Mouse (Mus musculus) embryonic facial prominence, embryonic 10.5 days (tissue): ENCODE data around the gene Rhbg. TPM values are rescaled to one million over a fixed set of nuclear protein-coding genes. Genes with fewer than 3 reads are reported as not detected.

Experiments used
- DNase-seq: peaks from one replicate; pipeline ENCODE4 v3.0.0-alpha.2; 2017; ENCODE audit warnings: low spot score
- H3K27ac ChIP-seq: fragments of 300-500 bp; sonication (generic); replicated peaks from 2 replicates; pipeline ENCODE4 v1.5.1; 2016; ENCODE audit warnings: mild to moderate bottlenecking
- H3K27me3 ChIP-seq: fragments of 300-500 bp; sonication (generic); replicated peaks from 2 replicates; pipeline ENCODE4 v1.6.1; 2016; ENCODE audit warnings: low read depth, mild to moderate bottlenecking; ENCODE audit not compliant: poor library complexity, severe bottlenecking
- H3K36me3 ChIP-seq: fragments of 300-500 bp; sonication (generic); replicated peaks from 2 replicates; pipeline ENCODE4 v1.6.1; 2016; ENCODE audit warnings: mild to moderate bottlenecking, moderate library complexity
- H3K4me1 ChIP-seq: fragments of 300-500 bp; sonication (generic); 2 replicates; pipeline ENCODE4 v1.6.1; 2016
- H3K4me3 ChIP-seq: fragments of 300-500 bp; sonication (generic); 2 replicates; pipeline ENCODE4 v1.5.1; 2016; ENCODE audit warnings: mild to moderate bottlenecking, moderate library complexity
- H3K9me3 ChIP-seq: fragments of 300-500 bp; sonication (generic); 2 replicates; pipeline ENCODE4 v1.6.1; 2016; ENCODE audit warnings: mild to moderate bottlenecking
- WGBS: fragments of 180-500 bp; shearing (Covaris S2); methylation state at CpG from one replicate; pipeline ENCODE4 v1.1.7; 2016; 5-methylcytosine and 5-hydroxymethylcytosine counted together
- polyA plus RNA-seq: library from polyadenylated mRNA; unstranded; fragments of >200 nt; fragmentation: Nextera tagmentation; extraction: Ambion mirVana; gene quantifications from 2 replicates; pipeline ENCODE4 v1.2.1, GENCODE M21; 2016

The Rhbg gene
- polyA plus RNA-seq, 1 experiment from 2014 or later, result 0.17 TPM

DNA sequence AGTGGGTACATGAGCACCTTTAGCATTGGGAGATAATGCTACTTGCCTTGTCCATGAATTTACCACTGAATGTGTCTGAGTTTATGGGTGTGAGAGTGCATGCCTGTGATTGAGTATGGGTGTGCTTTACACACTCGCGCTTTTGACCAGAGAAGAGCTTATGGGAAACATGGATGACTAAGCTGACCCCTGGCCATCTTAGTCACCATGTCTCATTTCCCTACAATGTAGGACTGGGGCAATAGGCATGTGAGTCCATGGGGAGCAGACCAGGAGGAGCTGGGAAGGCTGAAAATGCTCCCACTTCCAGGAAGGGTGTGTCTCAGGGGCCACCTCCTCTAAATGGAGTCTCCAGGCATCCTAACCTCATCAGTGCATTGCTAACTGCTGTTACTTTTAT, 44.4 kb downstream of the Rhbg start:
- WGBS, result 22% methylated on average over 2 of the region's 2 CpGs
- Histone ChIP-seq H3K4me3 (peak overlapping the region; percentile 44; the same call in 1 of the 2 replicates), H3K36me3 (no peaks in the 10 kb centered on the region), H3K4me1 (peaks cover 43% of the 10 kb centered on the region), H3K9me3 (no peaks in the 10 kb centered on the region), H3K27ac (no peak overlapping the region), H3K27me3 (peaks cover 100% of the 10 kb centered on the region)
- no peak for DNase-seq

- H3K9me3 ChIP-seq, result no peaks in the 10 kb centered on the region
- no peaks in the 10 kb centered on the region for H3K36me3 ChIP-seq
- H3K27me3 ChIP-seq, result peaks cover 100% of the 10 kb centered on the region
- H3K4me1 ChIP-seq, result peaks cover 37% of the 10 kb centered on the region
- no peak overlapping the region for H3K27ac ChIP-seq
- 3% methylated on average over 6 of the region's 6 CpGs for WGBS
- DNase-seq, result no peak
- H3K4me3 ChIP-seq, result peak overlapping the region; percentile 44; the same call in 1 of the 2 replicates
These were observed 45.2 kb downstream of the Rhbg start for GRCm38 (mm10) chr3:88209306-88209705.

DNA sequence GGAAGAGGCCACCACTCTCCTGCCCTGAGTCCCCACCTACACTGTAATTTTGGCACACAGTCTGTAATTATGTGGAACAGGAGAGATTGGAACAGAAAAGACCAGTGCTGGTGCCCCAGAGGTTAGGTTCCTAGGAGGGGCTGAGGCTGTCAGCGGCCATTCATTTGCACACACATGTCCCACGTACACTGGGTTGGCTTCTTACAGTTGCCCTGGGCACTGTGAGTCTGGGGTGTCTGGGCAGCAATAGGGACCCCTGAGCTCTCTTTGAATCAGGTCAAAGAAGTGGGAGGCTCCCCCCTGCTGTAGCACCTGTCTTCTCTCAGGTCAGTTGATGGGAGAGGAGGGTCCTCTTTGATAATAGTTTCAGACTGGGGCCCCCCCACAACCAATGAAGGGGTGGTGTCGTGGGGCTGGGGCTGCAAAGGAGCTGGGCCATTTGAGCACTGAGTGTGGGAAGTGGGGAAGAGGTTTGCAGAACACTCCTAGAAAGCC, 46.2 kb downstream of the Rhbg start:
- DNase-seq, result no peak
- no peaks in the 10 kb centered on the region for H3K36me3 ChIP-seq
- 4% methylated on average over 3 of the region's 3 CpGs for WGBS
- peaks cover 34% of the 10 kb centered on the region for H3K4me1 ChIP-seq
- H3K27ac ChIP-seq, result no peak overlapping the region
- H3K27me3 ChIP-seq, result peaks cover 100% of the 10 kb centered on the region
- no peaks in the 10 kb centered on the region for H3K9me3 ChIP-seq
- peak overlapping the region; percentile 44 for H3K4me3 ChIP-seq

GRCm38 (mm10) chr3:88207451-88208100, 46.9 kb downstream of the Rhbg start:
- Histone ChIP-seq H3K27ac (peak overlapping the region; percentile 58; the same call in 1 of the 2 replicates), H3K4me1 (peaks cover 34% of the 10 kb centered on the region), H3K4me3 (peak overlapping the region; percentile 44), H3K9me3 (no peaks in the 10 kb centered on the region), H3K36me3 (no peaks in the 10 kb centered on the region), H3K27me3 (peaks cover 100% of the 10 kb centered on the region)
- no peak for DNase-seq
- 2% methylated on average over 15 of the region's 15 CpGs for WGBS

DNA sequence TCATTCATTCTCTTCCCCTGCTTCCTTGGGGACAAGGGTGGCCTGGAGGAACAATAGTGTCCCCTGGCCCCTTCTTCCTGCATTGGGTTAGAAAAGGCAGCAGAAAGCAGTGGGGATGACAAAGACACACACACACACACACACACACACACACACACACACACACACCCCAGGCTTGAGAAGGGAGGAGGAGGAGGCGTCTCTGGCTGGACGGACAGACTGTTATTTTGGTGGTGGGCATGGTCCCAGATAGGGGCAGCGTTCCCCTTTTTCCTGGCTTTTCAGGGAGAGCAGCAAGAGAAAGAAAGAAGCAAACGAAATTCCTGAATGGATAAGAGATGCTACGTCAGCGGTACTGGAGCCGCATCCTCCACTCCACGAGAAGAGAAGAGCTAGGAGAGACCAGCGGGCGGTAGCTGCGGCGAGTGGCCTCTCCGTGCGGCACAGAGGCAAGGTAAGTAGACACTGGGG, 47.6 kb downstream of the Rhbg start:
- Histone ChIP-seq H3K27ac (peak overlapping the region; percentile 58; the same call in 1 of the 2 replicates), H3K9me3 (no peaks in the 10 kb centered on the region), H3K27me3 (peaks cover 100% of the 10 kb centered on the region), H3K4me3 (peak overlapping the region; percentile 44), H3K4me1 (peaks cover 34% of the 10 kb centered on the region), H3K36me3 (no peaks in the 10 kb centered on the region)
- WGBS, result under 1% methylated on average over 14 of the region's 14 CpGs
- no peak for DNase-seq

DNA sequence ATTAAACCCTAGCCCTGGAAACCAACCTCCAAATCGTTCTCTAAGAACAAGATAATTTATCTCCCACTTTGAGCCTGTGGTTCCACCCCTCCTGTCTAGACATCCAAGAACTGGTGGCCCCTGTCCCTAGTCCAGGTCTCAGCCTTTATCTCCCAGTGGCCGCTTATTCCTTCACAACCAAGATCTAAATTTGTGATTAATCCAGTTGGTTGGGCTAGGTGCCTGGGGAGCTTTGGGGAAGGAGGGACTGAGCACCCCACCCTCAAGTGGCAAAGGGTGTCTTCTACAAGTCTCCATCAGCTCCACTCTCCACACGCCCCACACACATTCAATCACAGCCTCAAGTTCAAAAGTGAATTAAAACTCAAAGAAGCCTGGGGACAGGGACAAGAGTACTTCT, 48.0 kb downstream of the Rhbg start:
- WGBS, result 6% methylated on average over 3 of the region's 3 CpGs
- Histone ChIP-seq H3K4me1 (peaks cover 34% of the 10 kb centered on the region), H3K27me3 (peaks cover 100% of the 10 kb centered on the region), H3K36me3 (no peaks in the 10 kb centered on the region), H3K9me3 (no peaks in the 10 kb centered on the region), H3K4me3 (peak overlapping the region; percentile 44; the same call in 1 of the 2 replicates), H3K27ac (peak overlapping the region; percentile 58; the same call in 1 of the 2 replicates)
- DNase-seq, result no peak

DNA sequence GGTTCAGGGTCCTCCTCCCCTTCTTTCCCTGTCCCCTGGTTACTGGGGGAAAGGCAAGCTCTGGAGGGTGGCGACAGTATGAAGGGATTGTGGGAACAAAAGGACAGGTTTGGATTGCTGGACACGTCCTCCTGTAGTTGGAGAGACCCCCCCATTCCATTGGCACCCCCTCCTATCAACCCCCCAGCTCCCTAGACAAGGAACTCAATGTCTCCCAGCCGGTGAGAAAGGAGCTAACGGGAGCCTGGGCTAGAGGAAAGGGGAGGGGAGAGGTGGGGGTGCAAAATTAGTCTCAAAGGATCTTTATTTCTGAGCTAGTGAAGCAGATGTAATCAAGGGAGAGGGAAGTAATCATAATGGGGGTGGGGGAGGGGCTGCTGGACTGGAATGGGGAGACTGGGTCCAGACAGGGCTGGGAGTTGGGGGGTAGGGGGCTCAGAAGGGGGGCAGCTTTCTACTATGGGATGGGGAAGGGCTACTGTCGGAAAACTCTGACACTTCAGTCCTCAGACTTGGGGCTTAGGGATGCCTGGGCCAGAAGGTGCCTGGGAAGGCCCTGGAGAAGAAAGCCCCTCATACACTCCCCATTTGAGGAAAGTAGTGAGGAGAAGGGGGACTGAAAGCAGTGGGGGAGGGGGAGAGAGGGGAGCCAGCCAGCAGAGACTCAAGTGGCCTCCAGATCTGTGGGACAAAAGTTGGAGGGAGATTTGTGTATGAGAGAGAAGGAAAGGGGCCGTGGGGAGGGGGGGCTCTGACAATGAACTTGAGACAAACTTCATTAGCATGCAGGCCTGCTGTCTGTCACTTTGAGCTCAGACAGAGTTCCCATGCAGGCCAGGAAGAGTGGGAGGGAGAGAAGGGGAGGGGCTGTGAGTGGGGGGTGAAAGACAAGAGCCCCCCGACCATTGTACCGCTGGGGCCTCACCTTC, 48.7 kb downstream of the Rhbg start:
- no peak for DNase-seq
- no peaks in the 10 kb centered on the region for H3K36me3 ChIP-seq
- H3K9me3 ChIP-seq, result no peaks in the 10 kb centered on the region
- H3K4me3 ChIP-seq, result 0 out of 2 replicates have a peak overlapping the region, but pooled peaks have one; percentile 1
- peak overlapping the region; percentile 40; the same call in 1 of the 2 replicates for H3K27ac ChIP-seq
- 2% methylated on average over 8 of the region's 8 CpGs for WGBS
- H3K27me3 ChIP-seq, result peaks cover 100% of the 10 kb centered on the region
- H3K4me1 ChIP-seq, result peaks cover 37% of the 10 kb centered on the region

DNA sequence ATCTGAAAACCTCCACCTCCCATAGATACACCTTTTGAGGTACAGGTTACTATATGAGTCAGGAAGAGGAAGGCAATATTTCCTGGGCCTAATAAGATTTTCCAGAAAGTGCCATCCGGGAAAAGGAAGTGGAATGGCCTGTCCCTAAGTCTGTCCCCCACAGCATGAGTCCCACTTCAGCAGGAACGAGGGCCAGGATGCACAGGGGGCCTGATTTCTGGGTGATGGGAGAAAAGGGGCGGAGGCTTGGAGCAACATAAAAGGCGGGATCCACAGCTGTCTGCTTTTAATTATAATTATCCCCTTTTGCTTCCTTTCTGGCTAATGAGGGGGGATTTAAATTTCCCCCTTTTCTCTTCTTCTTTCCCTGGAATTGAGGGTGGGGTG, 49.3 kb downstream of the Rhbg start:
- H3K9me3 ChIP-seq, result no peaks in the 10 kb centered on the region
- DNase-seq, result no peak
- H3K27ac ChIP-seq, result 0 out of 2 replicates have a peak overlapping the region, but pooled peaks have one; percentile 40
- H3K36me3 ChIP-seq, result no peaks in the 10 kb centered on the region
- H3K4me3 ChIP-seq, result 0 out of 2 replicates have a peak overlapping the region, but pooled peaks have one; percentile 1
- WGBS, result 3% methylated on average over 4 of the region's 4 CpGs
- peaks cover 100% of the 10 kb centered on the region for H3K27me3 ChIP-seq
- peaks cover 43% of the 10 kb centered on the region for H3K4me1 ChIP-seq

GRCm38 (mm10) chr3:88204751-88205150, 49.8 kb downstream of the Rhbg start:
- no peak overlapping the region for H3K4me3 ChIP-seq
- peaks cover 100% of the 10 kb centered on the region for H3K27me3 ChIP-seq
- no peaks in the 10 kb centered on the region for H3K36me3 ChIP-seq
- peaks cover 43% of the 10 kb centered on the region for H3K4me1 ChIP-seq
- DNase-seq, result no peak
- H3K9me3 ChIP-seq, result no peaks in the 10 kb centered on the region
- no peak overlapping the region for H3K27ac ChIP-seq
- 12% methylated on average over 1 of the region's 1 CpGs for WGBS

DNA sequence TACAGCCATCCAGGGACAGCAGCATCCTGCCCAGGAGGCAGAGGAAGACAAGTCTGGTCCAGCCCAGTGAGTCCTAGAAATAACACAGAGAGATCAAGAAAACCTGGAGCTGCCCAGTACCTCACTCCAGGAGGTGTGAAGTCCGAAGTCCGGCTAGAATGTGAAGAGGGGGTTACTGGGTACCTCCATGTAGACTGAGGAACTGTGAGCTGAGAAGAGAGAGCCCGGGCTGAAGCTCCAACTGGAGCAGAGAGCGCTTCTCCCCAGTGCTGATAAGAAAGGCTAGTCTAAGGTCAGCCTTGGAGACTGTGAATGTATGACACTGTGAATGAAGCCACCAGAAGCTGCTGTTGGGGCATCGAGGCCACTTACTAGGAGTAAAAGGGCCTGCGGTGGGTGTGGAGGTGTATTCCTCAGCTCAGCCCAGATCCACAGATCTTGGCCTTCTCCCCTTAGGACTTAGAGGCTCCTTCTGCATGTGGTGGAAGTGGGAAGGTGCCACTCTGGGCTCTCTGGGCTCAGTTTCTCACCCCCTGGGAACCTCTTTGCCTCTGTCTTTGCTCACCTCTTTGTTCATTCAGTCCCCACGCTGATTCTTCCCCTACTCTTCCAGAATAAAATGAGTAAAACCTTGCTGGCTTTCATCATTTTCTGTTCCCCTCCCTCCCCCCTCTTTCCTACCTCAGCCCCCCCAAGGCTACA, 50.4 kb downstream of the Rhbg start:
- Histone ChIP-seq H3K36me3 (no peaks in the 10 kb centered on the region), H3K27ac (no peak overlapping the region), H3K4me3 (no peak overlapping the region), H3K27me3 (peaks cover 100% of the 10 kb centered on the region), H3K4me1 (peaks cover 37% of the 10 kb centered on the region), H3K9me3 (no peaks in the 10 kb centered on the region)
- 2% methylated on average over 7 of the region's 7 CpGs for WGBS
- DNase-seq, result peak; percentile 16

DNA sequence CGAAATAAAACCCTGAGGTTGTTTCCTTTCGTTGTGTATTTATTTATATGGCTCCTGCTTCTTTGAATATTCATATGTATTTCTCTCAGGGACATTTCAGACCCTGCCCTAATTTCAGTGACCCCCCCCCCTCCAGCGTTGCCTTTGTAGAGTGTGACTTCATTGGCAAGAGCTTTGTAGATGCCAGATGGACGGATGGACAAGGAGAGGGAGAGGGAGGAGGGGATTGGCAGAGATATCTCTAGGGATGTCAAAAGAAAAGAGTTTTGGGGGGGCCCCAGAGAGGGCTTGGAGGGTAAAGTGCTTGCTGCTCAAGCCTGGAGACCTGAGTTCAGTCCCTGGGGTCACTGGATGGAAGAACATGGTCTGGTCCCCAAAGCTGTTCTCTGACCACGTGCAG, 51.1 kb downstream of the Rhbg start:
- Histone ChIP-seq H3K27me3 (peaks cover 100% of the 10 kb centered on the region), H3K4me3 (no peak overlapping the region), H3K27ac (no peak overlapping the region), H3K36me3 (no peaks in the 10 kb centered on the region), H3K9me3 (no peaks in the 10 kb centered on the region), H3K4me1 (peaks cover 40% of the 10 kb centered on the region)
- no peak for DNase-seq
- 14% methylated on average over 5 of the region's 5 CpGs for WGBS

GRCm38 (mm10) chr3:88202986-88203385, 51.5 kb downstream of the Rhbg start:
- 3% methylated on average over 6 of the region's 6 CpGs for WGBS
- no peak for DNase-seq
- Histone ChIP-seq H3K4me1 (peaks cover 45% of the 10 kb centered on the region), H3K4me3 (no peak overlapping the region), H3K27me3 (peaks cover 100% of the 10 kb centered on the region), H3K36me3 (no peaks in the 10 kb centered on the region), H3K27ac (no peak overlapping the region), H3K9me3 (no peaks in the 10 kb centered on the region)
